Mouse (Mus musculus): Measurements from ENCODE around the gene Dctn3.
"Not testable (repeated sequence)": the region's sequence is repeated elsewhere in the genome, so short reads cannot be mapped to it uniquely, and the experiment has no call there.

The Dctn3 gene

GRCm38 (mm10) chr4:41722918-41723351, at the start of gene Dctn3:
Gene Dctn3, minus strand, starts transcription at chr4:41723170.
- peak; percentile 95 for DNase-seq

- peak; percentile 40 for DNase-seq
Measured at GRCm38 (mm10) chr4:41767301-41767700, 44.3 kb upstream of the Dctn3 start.

DNA sequence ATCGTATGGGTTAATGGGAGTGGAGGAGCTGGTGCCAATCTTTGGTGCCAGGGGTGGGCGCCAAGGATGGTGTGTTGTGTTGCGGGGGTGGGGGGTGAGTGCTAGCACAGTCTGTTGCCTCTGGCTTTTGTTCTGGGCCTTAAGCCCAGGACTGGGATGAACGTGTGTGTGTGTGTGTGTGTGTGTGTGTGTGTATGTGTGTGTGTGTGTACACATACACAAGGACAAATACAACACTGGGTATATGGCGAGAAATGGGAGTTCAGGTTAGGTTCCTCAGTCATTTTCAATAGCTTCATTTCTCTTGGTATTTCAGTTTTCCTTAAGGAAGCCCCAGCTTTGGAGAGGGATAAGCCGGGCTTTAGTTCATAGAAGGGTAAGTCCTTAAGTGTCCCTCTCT, 40.2 kb upstream of the Dctn3 start:
- not testable (repeated sequence) for DNase-seq

DNA sequence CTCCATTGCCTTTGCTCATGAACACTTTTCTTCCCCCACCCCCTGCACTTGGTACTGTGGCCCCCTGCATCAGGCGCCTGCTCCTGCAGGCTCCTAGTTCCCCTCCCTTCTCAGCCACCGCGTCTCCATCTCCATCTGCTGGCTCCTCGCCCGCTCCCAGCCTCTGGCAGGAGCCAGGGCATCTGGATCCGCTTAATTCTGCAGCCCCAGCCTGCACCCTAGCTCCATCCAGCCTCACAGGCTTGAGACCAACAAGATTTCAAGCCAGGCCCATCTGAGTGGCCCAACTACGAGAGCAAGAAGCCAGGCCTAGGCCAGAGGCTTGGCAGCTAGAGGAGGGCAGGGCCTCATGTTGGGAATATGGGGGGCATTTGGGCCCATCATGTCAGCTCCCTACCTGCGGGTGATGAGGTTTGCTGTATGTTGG, 39.7 kb upstream of the Dctn3 start:
- DNase-seq: peak; percentile 71

DNA sequence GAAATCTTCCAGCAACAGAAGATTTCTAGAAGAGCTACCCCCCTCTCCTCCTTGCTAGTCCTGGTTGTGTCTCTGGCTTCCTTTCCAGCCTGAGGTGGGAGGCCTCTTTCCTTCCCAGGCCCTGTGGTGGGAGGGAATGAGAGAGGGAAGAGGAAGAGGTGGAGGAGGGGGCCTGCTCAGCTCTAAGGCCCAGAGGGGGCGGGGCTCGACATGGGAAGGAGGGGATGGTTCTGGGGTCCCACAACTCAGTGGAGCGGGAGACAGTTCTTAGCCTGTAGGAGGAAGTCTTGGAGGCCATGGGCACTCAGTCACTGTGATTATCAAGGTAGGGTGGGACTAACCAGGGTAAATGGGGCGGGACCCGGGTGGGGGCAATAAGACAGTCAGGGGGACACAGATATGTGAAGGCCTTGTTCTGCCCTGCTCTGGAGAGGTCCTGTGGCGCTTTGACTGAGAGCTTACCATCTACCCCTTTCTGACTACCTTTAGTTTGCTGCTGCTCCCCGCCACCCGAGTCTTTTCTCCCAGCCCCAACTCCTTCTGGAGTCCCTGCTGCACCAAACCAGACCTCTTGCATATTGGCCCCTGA, 39.2 kb upstream of the Dctn3 start:
- DNase-seq: peak; percentile 60

DNA sequence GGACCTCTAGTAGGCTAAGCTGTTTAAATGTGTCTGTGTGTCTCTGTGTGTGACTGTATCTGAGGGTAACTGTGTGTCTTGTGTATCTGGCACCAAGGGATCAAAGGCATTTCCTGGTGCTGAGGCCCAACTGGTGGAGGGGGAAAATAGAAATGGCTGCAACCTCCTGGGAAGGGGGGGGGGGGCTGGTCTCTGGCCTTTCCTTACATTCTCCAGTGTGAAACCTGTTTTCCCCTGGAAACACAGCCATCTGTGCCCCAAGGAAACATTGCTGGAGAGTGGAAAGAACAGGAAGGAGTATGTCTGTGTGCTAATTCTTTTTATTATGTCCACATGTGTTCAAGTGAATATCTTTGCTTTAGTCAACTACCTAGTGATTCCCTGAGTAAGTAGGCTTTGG, 38.7 kb upstream of the Dctn3 start:
- DNase-seq: no peak

DNA sequence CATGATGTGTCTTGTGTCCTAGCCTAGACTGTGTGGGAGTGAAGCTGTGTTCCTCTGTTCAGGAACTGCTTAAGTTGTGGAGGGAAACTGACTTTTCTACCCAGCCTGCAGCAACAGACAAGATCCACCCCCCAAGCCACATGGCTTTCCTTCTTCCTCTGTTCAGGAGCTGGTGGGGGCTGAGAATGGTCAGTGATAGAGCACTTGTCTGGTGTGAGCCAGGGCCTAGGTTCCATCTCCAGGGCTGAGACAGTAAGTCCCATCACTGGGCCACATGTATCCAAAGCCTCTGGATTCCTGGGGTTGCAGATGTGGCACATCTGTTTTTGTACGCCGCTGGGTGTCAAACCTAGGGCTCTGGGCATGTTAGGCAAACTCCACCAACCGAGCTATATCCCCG, 37.9 kb upstream of the Dctn3 start:
- peak; percentile 50 for DNase-seq

DNA sequence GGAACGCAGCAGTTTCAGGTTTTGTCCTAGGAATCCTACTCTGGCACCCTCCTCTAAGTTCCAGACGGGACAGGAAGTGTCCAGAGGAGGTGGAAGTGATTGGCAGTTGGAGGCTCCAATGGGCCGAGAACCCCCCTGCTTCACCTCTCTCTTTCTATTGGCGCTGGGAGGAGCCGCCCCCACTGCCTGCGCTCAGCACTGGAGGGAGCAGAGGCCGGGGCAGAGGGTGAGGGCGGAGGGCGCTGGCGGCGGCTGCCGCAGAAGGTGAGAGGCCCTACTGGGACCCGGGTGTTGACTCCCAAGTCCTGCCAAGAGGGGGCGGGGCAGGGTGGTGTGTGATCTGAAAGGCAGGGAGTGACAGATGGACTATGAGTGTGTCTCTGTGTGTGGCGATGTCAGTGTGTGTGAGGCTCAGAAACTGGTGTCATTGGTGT, 37.3 kb upstream of the Dctn3 start:
- DNase-seq: peak; percentile 95

- peak; percentile 59 for DNase-seq
Measured at GRCm38 (mm10) chr4:41759656-41760287, 36.8 kb upstream of the Dctn3 start.

- peak; percentile 68 for DNase-seq
Measured at GRCm38 (mm10) chr4:41759206-41759605, 36.2 kb upstream of the Dctn3 start.

DNA sequence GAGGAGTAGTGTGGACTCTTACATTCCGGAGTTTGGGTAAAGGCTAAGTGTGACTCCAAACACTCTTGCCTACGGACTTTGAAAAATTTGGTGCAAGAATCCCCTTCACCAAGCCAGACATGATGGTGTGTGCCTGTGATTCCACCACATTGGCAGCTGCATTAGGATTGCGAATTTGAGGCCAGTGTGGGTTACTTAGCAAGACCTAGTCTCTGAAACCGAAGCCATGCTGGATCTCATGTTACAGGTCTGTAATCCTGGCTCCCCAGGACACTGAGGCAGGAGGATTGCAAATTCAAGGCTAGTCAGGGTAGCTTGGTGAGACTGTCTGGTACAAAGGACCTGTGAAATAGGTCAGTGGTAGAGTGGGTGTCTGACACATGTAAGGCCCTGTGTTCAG, 35.7 kb upstream of the Dctn3 start:
- no peak for DNase-seq

- DNase-seq: peak; percentile 59
Measured at GRCm38 (mm10) chr4:41758021-41758420, 35.1 kb upstream of the Dctn3 start.

DNA sequence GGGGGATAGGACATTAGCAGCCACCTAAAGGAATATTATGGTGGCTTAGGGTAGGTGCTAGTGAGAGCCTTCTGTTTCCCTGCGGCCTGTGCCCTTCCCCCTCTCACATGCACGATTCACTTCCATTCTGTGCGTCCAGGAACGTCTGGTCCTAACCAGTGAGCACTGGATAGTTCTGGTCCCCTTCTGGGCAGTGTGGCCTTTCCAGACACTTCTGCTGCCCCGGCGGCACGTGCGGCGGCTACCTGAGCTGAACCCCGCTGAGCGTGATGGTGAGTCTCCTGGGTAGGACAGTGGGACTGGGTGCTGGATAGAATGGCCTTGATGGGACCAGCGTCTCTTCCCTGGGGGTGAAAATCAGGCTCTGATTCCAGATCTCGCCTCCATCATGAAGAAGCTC, 34.4 kb upstream of the Dctn3 start:
- DNase-seq: peak; percentile 50

DNA sequence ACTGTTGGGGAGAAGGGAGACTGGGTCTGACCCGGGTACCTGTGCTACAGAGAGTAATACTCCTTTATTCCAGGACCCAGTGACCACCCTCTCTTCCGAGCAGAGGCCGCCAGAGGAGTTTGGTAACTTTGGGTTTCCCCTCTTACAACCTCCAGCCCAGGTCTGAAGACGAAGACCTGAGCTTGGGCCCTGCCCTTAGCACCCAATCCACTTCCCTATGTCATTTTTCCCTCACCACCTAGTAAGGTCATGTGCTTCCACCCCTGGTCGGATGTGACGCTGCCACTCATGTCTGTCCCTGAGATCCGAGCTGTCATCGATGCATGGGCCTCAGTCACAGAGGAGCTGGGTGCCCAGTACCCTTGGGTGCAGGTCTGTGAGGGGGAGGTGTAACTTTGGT, 33.5 kb upstream of the Dctn3 start:
- DNase-seq: peak; percentile 63

- peak; percentile 91 for DNase-seq
Measured at GRCm38 (mm10) chr4:41755338-41756305, 32.7 kb upstream of the Dctn3 start, which contains the start of gene Sigmar1. Gene Sigmar1, minus strand, starts transcription at chr4:41756157.

- peak; percentile 90 for DNase-seq
Measured at GRCm38 (mm10) chr4:41754797-41755337, 31.9 kb upstream of the Dctn3 start, which contains the start of gene Galt. Gene Galt, plus strand, starts transcription at chr4:41755228.

GRCm38 (mm10) chr4:41745021-41745420, 22.1 kb upstream of the Dctn3 start:
- DNase-seq: no peak

GRCm38 (mm10) chr4:41744131-41744530, 21.2 kb upstream of the Dctn3 start:
- DNase-seq: no peak

DNA sequence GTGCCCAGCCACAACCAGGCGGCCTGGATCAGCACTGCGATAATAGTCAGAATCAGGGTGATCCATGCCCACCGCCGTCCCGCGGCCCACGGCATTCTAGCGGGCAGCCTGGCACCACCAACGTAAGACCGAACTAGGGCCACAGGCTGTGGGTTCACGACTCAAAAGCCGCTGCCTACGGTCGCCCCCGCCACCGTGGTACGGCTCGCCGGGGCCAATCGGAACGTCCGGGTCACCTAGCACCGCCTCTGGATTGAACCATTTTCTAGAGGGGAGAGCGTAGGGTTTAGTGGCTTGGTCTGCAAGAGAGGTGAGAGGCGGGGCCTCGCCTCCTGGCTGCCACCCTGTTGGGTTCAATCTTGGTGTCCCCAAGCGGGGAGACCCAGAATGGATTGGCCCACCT, 18.2 kb upstream of the Dctn3 start:
- DNase-seq: peak; percentile 97

DNA sequence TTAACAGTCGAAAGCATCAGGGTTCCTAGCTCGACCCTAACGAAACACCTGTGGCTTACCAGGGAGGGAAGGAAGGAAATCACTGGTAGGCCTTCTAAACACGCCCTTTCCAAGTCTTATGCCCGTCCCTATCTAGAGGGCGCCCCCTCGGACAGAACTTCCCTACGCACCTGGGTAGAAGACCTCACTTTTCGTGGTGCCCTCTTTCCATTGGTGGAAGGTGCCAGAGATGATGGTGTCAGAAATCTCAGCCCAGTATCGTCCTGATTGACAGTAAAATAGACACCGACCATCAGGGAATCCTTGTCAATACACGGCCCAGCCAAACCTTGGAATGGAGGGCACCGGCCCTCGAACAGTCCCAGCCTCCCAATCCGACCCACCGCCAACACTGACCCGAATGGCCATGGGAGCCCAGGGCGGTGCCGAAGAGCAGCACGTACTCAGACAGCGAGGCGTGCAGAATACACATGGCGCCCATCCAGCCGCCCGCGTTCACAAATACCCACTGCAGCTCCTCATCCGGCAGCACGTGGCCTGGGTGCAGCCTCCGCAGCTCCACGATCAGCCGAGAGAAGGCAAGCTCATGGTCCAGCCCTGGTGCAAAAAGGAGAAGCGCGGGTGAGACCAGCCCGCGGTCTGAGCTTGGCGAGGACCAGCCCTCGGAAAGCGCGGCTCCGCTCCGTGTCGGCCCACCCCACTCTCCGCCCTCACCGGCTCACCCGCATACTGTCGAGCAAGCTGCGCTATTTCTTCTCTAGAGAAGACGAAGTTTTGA, 17.6 kb upstream of the Dctn3 start:
- DNase-seq: peak; percentile 77

DNA sequence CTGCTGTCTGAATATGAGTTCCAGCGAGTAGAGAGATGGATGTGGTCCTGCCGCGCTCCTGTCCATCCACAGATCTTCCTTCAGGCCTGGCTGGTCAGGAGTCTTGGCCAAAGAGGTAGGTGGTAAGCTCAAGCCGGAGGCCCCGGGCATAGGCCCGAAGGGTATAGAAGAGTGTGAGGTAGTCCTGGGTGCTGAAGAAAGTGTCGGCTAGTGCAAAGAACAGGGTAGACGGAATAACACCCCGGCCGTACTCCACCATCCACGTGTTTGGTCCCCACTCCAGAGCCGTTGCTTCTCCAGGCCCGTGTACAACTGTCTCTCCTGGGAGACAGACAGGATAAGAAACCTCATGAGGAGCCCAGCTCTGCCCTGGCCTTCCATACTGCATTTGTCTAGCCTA, 16.3 kb upstream of the Dctn3 start:
- DNase-seq: no peak

- no peak for DNase-seq
Measured at GRCm38 (mm10) chr4:41738256-41738603, 15.3 kb upstream of the Dctn3 start.
